Mouse (Mus musculus) C2C12 (cell line): ENCODE results near the gene Pacs2.

ENCODE experiments used
- CTCF ChIP-seq: IDR thresholded peaks from one replicate; pipeline ENCODE4 v1.5.1; 2011; ENCODE audit not compliant: control insufficient read depth, insufficient read depth, insufficient read length
- FOSL1 ChIP-seq: IDR thresholded peaks from one replicate; pipeline ENCODE4 v1.8.0; 2011; ENCODE audit warnings: mild to moderate bottlenecking, low read length; ENCODE audit not compliant: poor library complexity, insufficient read depth, severe bottlenecking
- MAX ChIP-seq: IDR thresholded peaks from one replicate; pipeline ENCODE4 v1.6.1; 2011; ENCODE audit warnings: mild to moderate bottlenecking, control low read depth
- MYOD1 ChIP-seq: IDR thresholded peaks from one replicate; pipeline ENCODE4 v1.6.1; 2011; ENCODE audit warnings: low read depth; ENCODE audit not compliant: control insufficient read depth, insufficient read length
- MYOG ChIP-seq: IDR thresholded peaks from one replicate; pipeline ENCODE4 v1.6.1; 2011; ENCODE audit not compliant: control insufficient read depth, insufficient read length; ENCODE audit errors: extremely low read depth
- USF1 ChIP-seq: IDR thresholded peaks from one replicate; pipeline ENCODE4 v1.6.1; 2011; ENCODE audit warnings: low read depth, mild to moderate bottlenecking, control low read depth, moderate library complexity

GRCm38 (mm10) chr12:113060178-113060577, 45.9 kb downstream of the Pacs2 start:
- no peak for TF ChIP-seq USF1
- TF ChIP-seq MAX = no peak
- TF ChIP-seq CTCF = no peak
- TF ChIP-seq MYOG = no peak
- no peak for TF ChIP-seq FOSL1
- TF ChIP-seq MYOD1 = no peak
